Mouse (Mus musculus) embryonic stem cell, embryonic (primary cell): Measurements from ENCODE around the gene Slc25a11.

ENCODE experiments used
- CTCF ChIA-PET, 4 experiments: fragments of 300-600 bp in 2 of 4; fragments of 350-600 bp in 2 of 4; sonication (Branson Sonifier 250); formaldehyde crosslinking; loops; one replicate each; lab custom pipeline; 2022; ENCODE audit warnings: inconsistent platforms in 2 of 4; lab: Charles Lee
- POLR2A ChIA-PET, 4 experiments: fragments of 300-600 bp in 2 of 4; fragments of 350-600 bp in 2 of 4; sonication (Branson Sonifier 250); formaldehyde crosslinking; loops; one replicate each; lab custom pipeline; 2022; ENCODE audit warnings: antibody characterized with exemption in 4 of 4, inconsistent platforms in 1 of 4; lab: Charles Lee

The Slc25a11 gene

GRCm38 (mm10) chr11:70650322-70651175, 3.3 kb upstream of the Slc25a11 start:
- ChIA-PET CTCF (interaction anchor here in 1 of 4 experiments (0.7 to 0.9 kb wide), 2 partner anchors 8 to 18 kb away, joined by 3 to 4 read pairs; partner anchors contain the start of gene Spag7), POLR2A (interaction anchor here (0.6 to 23.0 kb wide), 9 partner anchors 11 to 355 kb away, joined by 3 to 737 read pairs (median 3); partner anchors contain the start of genes Spag7 (in 3 of the 4), Arrb2 (in 1 of the 4), Camta2 (in 1 of the 4) and Eno3 (in 1 of the 4))

GRCm38 (mm10) chr11:70649185-70649734, 2.0 kb upstream of the Slc25a11 start:
- CTCF ChIA-PET, result interaction anchor here in 1 of 4 experiments (0.6 kb wide), 1 partner anchor 128 kb away, joined by 3 read pairs; no protein-coding TSS in a partner anchor
- POLR2A ChIA-PET, result interaction anchor here in 3 of 4 experiments (1.0 to 23.0 kb wide), 7 partner anchors 10 to 192 kb away, joined by 3 to 737 read pairs (median 4); partner anchors contain the start of genes Spag7 (in 3 of the 3), 4930544D05Rik (in 1 of the 3), Camta2 (in 1 of the 3) and Eno3 (in 1 of the 3)

- ChIA-PET POLR2A (interaction anchor here in 3 of 4 experiments (1.1 to 23.0 kb wide), 10 partner anchors 9 to 124 kb away, joined by 3 to 737 read pairs (median 32); partner anchors contain the start of genes Spag7 (in 3 of the 3), Eno3 (in 2 of the 3), 4930544D05Rik (in 1 of the 3) and Camta2 (in 1 of the 3)), CTCF (no interaction called here)
Measured at GRCm38 (mm10) chr11:70648512-70648911, 1.2 kb upstream of the Slc25a11 start.

- POLR2A ChIA-PET, result interaction anchor here (0.7 to 23.0 kb wide), 56 partner anchors 8 to 728 kb away, joined by 3 to 737 read pairs (median 8); partner anchors contain the start of genes Spag7 (in 4 of the 4), 4930544D05Rik (in 3 of the 4), Inca1 (in 3 of the 4) and Kif1c (in 3 of the 4)
- CTCF ChIA-PET, result interaction anchor here in 2 of 4 experiments (0.7 to 2.0 kb wide), 10 partner anchors 19 to 771 kb away, joined by 3 to 21 read pairs (median 4); partner anchors contain the start of genes Spag7 (in 2 of the 2), Camta2 (in 1 of the 2) and Slc2a4 (in 1 of the 2)
Measured at GRCm38 (mm10) chr11:70647716-70648420, 589 bp upstream of the Slc25a11 start.

GRCm38 (mm10) chr11:70646259-70646555, 1.1 kb downstream of the Slc25a11 start:
- CTCF ChIA-PET, result interaction anchor here in 2 of 4 experiments (1.2 to 2.0 kb wide), 3 partner anchors 19 to 170 kb away, joined by 3 to 12 read pairs (median 3); partner anchors contain the start of gene Camta2 (in 1 of the 2)
- POLR2A ChIA-PET, result interaction anchor here (0.8 to 23.0 kb wide), 34 partner anchors 8 to 666 kb away, joined by 3 to 737 read pairs (median 11); partner anchors contain the start of genes Spag7 (in 4 of the 4), 4930544D05Rik (in 2 of the 4), Arrb2 (in 2 of the 4) and Eno3 (in 2 of the 4)

DNA sequence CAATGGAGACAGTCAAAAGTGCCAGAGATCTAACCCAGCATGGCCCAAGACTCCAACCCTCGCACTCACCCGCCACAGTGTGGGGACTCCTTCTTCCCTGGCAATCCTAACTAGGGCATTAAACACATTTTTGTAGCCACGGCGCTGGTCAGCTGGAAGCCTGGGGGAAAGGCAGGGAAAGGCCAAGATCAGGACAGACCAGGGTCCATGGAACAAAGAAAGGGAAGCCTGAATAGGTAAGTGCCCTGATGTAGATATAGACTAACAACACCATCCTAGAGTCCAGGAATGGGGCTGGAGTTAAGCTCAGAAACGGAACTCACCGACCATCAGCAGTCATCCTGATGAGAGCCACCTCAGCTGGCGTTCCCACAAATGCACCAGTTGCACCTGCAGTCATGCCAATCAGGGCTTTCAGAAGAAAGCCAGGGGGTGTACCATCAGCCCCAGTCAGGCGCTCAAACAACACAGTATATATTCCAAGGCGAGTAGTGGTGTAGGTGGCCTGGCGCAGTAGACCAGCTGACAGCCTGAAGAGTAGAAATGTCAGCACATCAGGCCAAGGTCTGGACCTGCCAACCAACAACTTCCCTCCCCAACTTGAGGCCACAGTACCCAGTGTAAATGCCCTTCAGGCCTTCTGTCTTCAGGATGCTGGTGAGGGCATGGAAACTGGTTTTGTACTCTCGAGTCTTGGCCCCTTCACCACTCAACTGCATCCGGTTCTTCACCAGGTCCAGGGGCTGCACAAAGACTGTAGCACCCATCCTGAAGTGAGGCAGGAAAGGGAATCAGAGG, 1.6 kb downstream of the Slc25a11 start:
- ChIA-PET POLR2A (interaction anchor here in 2 of 4 experiments (0.7 to 23.0 kb wide), 22 partner anchors 8 to 665 kb away, joined by 3 to 737 read pairs (median 6); partner anchors contain the start of genes 4930544D05Rik (in 2 of the 2), Pfn1 (in 2 of the 2), Spag7 (in 2 of the 2) and Arrb2 (in 1 of the 2)), CTCF (no interaction called here)

GRCm38 (mm10) chr11:70644564-70645103, 2.6 kb downstream of the Slc25a11 start:
- ChIA-PET CTCF (no interaction called here), POLR2A (interaction anchor here in 3 of 4 experiments (0.6 to 23.0 kb wide), 14 partner anchors 9 to 345 kb away, joined by 3 to 737 read pairs (median 4); partner anchors contain the start of genes Spag7 (in 2 of the 3), 4930544D05Rik (in 1 of the 3), Eno3 (in 1 of the 3) and Inca1 (in 1 of the 3))

DNA sequence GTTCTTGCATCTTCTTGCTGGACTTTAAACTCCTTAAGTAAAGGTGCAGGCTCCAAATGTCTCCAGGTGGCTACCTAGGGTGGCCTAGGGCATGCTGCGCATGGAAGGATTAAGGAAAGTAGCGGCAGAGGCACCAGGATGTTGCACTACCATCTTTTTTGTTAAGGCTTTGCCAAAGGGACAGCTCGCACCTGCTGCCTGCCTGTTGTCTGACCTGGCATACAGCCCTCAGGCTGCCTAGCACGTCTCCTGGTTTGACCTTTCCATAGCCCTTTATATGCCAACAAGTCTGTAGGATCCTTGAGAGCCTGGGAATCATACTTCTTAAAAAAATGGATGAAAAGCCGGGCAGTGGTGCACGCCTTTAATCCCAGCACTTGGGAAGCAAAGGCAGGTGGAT, 4.2 kb downstream of the Slc25a11 start:
- CTCF ChIA-PET, result no interaction called here
- POLR2A ChIA-PET, result interaction anchor here in 3 of 4 experiments (0.8 to 23.0 kb wide), 4 partner anchors 9 to 26 kb away, joined by 3 to 710 read pairs (median 10); partner anchors contain the start of genes Spag7 (in 2 of the 3), Eno3 (in 1 of the 3) and Pfn1 (in 1 of the 3)

DNA sequence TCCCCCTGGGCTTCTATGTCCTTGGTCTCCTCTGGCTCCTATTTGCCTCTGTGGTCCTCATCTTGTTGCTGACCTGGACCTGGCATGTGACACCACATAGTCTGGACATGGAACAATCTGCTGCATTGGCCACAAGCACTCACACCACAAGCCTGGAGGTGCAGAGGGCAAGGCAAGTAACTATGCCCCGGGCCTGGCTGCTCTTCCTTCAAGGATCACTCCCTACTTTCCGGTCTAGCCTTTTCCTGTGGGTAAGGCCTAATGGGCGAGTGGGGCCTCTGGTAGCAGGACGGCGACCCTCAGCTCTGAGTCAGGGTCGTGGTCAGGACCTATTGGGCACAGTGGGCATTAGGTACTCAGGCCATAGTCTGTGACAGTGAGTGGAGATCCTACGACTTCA, 6.0 kb downstream of the Slc25a11 start:
- ChIA-PET POLR2A (interaction anchor here in 3 of 4 experiments (0.6 to 23.0 kb wide), 6 partner anchors 15 to 1671 kb away, joined by 3 to 710 read pairs (median 4); partner anchors contain the start of genes Spag7 (in 2 of the 3), Eno3 (in 1 of the 3) and Pfn1 (in 1 of the 3)), CTCF (interaction anchor here in 1 of 4 experiments (1.0 kb wide), 1 partner anchor 18 kb away, joined by 3 read pairs; no protein-coding TSS in a partner anchor)

DNA sequence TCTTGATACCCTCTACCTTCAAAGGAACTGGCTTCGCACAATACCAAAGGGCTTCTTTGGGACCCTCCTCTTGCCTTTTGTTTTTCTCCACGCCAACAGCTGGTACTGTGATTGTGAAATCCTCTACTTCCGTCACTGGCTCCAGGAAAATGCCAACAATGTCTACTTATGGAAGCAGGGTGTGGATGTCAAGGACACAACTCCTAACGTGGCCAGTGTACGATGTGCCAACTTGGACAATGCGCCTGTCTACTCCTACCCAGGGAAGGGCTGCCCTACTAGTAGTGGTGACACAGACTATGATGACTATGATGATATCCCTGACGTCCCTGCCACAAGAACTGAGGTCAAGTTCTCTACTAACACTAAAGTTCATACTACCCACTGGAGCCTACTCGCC, 7.3 kb downstream of the Slc25a11 start:
- ChIA-PET POLR2A (interaction anchor here (0.8 to 2.4 kb wide), 10 partner anchors 9 to 86 kb away, joined by 3 to 10 read pairs (median 4); partner anchors contain the start of gene Spag7 (in 1 of the 4)), CTCF (interaction anchor here in 2 of 4 experiments (0.7 to 1.9 kb wide), 5 partner anchors 10 to 116 kb away, joined by 3 to 8 read pairs (median 4); no protein-coding TSS in a partner anchor)

GRCm38 (mm10) chr11:70638714-70639278, 8.5 kb downstream of the Slc25a11 start, which contains the start of gene Gp1ba:
TSS of gene Gp1ba (plus strand) at chr11:70639122.
- CTCF ChIA-PET, result interaction anchor here in 2 of 4 experiments (0.6 to 1.9 kb wide), 6 partner anchors 9 to 156 kb away, joined by 3 to 8 read pairs (median 4); no protein-coding TSS in a partner anchor
- POLR2A ChIA-PET, result interaction anchor here (0.6 to 2.4 kb wide), 20 partner anchors 8 to 179 kb away, joined by 3 to 18 read pairs (median 4); partner anchors contain the start of genes Rnf167 (in 4 of the 4), Slc25a11 (in 4 of the 4), Spag7 (in 2 of the 4) and 4930544D05Rik (in 1 of the 4)

GRCm38 (mm10) chr11:70638293-70638692, 9.0 kb downstream of the Slc25a11 start:
- CTCF ChIA-PET, result interaction anchor here in 3 of 4 experiments (0.8 to 1.6 kb wide), 5 partner anchors 8 to 16 kb away, joined by 3 to 5 read pairs (median 3); no protein-coding TSS in a partner anchor
- POLR2A ChIA-PET, result interaction anchor here (0.6 to 2.4 kb wide), 16 partner anchors 8 to 206 kb away, joined by 3 to 18 read pairs (median 4); partner anchors contain the start of genes Rnf167 (in 4 of the 4), Slc25a11 (in 4 of the 4), Spag7 (in 2 of the 4) and 4930544D05Rik (in 1 of the 4)

DNA sequence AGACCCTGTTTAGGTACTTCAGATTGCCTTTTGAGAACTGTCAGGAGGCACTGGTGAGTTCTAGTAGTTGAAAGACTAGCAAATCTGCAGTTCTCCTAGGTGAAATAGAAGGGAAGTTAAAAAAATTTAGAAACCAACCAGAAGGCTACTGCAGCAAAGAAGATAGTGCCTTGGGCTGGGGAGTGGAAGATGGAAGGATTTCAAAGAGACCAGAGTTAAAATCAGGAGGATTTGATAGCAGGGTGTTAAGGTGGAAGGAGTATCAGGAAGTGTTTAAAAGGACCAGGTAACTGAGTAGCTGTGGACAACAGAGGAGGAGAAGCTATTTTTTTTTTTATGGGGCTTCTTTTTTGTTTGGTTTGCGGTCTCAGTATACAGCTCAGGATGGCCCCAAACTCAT, 9.5 kb downstream of the Slc25a11 start:
- CTCF ChIA-PET, result interaction anchor here in 2 of 4 experiments (0.8 to 1.1 kb wide), 3 partner anchors 8 to 15 kb away, joined by 3 to 5 read pairs (median 3); no protein-coding TSS in a partner anchor
- POLR2A ChIA-PET, result interaction anchor here (0.8 to 2.4 kb wide), 13 partner anchors 8 to 205 kb away, joined by 3 to 18 read pairs (median 7); partner anchors contain the start of genes Rnf167 (in 4 of the 4), Slc25a11 (in 4 of the 4), Inca1 (in 2 of the 4) and Kif1c (in 2 of the 4)

GRCm38 (mm10) chr11:70635601-70636000, 11.7 kb downstream of the Slc25a11 start:
- CTCF ChIA-PET, result interaction anchor here in 1 of 4 experiments (1.1 kb wide), 1 partner anchor 143 kb away, joined by 3 read pairs; no protein-coding TSS in a partner anchor
- POLR2A ChIA-PET, result interaction anchor here in 3 of 4 experiments (0.6 to 2.3 kb wide), 5 partner anchors 11 to 1561 kb away, joined by 3 to 22 read pairs (median 3); partner anchors contain the start of genes Rnf167 (in 1 of the 3) and Slc25a11 (in 1 of the 3)
